Mouse (Mus musculus) CH12.LX (cell line): ENCODE measurements around the gene Cdc42ep5.

Experiments
- CTCF ChIP-seq, 2 experiments: IDR thresholded peaks in 1 of 2; conservative IDR thresholded peaks in 1 of 2; 2 replicates each; pipeline ENCODE4 v1.5.1; 2011 to 2012; ENCODE audit warnings: low read depth in 2 of 2, low read length in 2 of 2, improper control_type of control experiment in 1 of 2, inconsistent platforms in 1 of 2, mild to moderate bottlenecking in 1 of 2, moderate library complexity in 1 of 2
- E2F4 ChIP-seq: IDR thresholded peaks from 2 replicates; pipeline ENCODE4 v1.6.1; 2011; ENCODE audit warnings: low read depth, low read length, improper control_type of control experiment; ENCODE audit not compliant: insufficient replicate concordance
- EP300 ChIP-seq: IDR thresholded peaks from 2 replicates; pipeline ENCODE4 v1.6.1; 2011; ENCODE audit warnings: low read length, improper control_type of control experiment
- ETS1 ChIP-seq: conservative IDR thresholded peaks from 2 replicates; pipeline ENCODE4 v1.6.1; 2012; ENCODE audit warnings: low read depth, mild to moderate bottlenecking, inconsistent platforms, low read length, improper control_type of control experiment, moderate library complexity
- JUND ChIP-seq: conservative IDR thresholded peaks from 2 replicates; pipeline ENCODE4 v1.6.1; 2011; ENCODE audit warnings: low read depth, low read length, improper control_type of control experiment
- MAFK ChIP-seq: IDR thresholded peaks from 2 replicates; pipeline ENCODE4 v1.6.1; 2011; ENCODE audit warnings: low read length, improper control_type of control experiment; ENCODE audit not compliant: insufficient replicate concordance
- MAX ChIP-seq: IDR thresholded peaks from 2 replicates; pipeline ENCODE4 v1.6.1; 2011; ENCODE audit warnings: low read length, improper control_type of control experiment
- POLR2A ChIP-seq: IDR thresholded peaks from 2 replicates; pipeline ENCODE4 v1.6.1; 2011; ENCODE audit warnings: low read depth, mild to moderate bottlenecking, improper control_type of control experiment, low read length
- POLR2AphosphoS2 ChIP-seq: IDR thresholded peaks from 2 replicates; pipeline ENCODE4 v1.6.1; 2011; ENCODE audit warnings: low read depth, low read length, improper control_type of control experiment
- RAD21 ChIP-seq: IDR thresholded peaks from 2 replicates; pipeline ENCODE4 v1.6.1; 2011; ENCODE audit warnings: low read depth, mild to moderate bottlenecking, low read length, improper control_type of control experiment, moderate library complexity
- RCOR1 ChIP-seq: conservative IDR thresholded peaks from 2 replicates; pipeline ENCODE4 v1.6.1; 2012; ENCODE audit warnings: low read depth, mild to moderate bottlenecking, inconsistent platforms, low read length, improper control_type of control experiment
- SIN3A ChIP-seq: IDR thresholded peaks from 2 replicates; pipeline ENCODE4 v1.6.1; 2012; ENCODE audit warnings: low read length, improper control_type of control experiment, inconsistent platforms
- ZC3H11A ChIP-seq: IDR thresholded peaks from 2 replicates; pipeline ENCODE4 v1.6.1; 2012; ENCODE audit warnings: low read depth, mild to moderate bottlenecking, inconsistent platforms, low read length, improper control_type of control experiment
- ZKSCAN1 ChIP-seq: IDR thresholded peaks from 2 replicates; pipeline ENCODE4 v1.6.1; 2012; ENCODE audit warnings: low read depth, inconsistent platforms, low read length, improper control_type of control experiment, borderline replicate concordance

DNA sequence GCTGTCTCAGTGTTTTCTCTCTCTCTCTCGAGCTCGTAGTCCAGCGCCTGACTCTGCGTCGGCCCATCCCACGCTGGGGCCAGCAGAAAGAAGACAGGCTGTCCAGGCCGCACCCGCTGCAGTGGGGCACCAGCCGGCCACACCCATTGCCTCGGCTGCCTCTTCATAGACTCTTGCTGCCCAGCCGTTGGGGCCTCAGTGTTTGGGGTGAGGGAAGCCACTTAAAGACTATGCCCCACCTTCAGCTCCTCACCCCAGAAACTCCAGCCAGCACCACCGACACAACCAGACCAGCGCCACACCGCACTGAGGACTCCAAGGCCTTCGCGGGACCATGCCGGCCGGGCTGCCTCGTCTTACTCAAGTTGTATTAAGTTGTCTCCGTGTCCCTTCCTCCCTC, 17.3 kb downstream of the Cdc42ep5 start:
- TF ChIP-seq POLR2AphosphoS2, result no peak
- no peak for TF ChIP-seq E2F4
- TF ChIP-seq POLR2A, result no peak
- TF ChIP-seq ETS1, result no peak
- no peak for TF ChIP-seq CTCF (conservative IDR thresholded peaks at IDR 0.05 in 1 of 2, IDR thresholded peaks at IDR 0.05 in 1 of 2; ENCODE audit: low read depth in 2 of 2, low read length in 2 of 2)
- TF ChIP-seq EP300, result no peak
- TF ChIP-seq RCOR1, result no peak
- TF ChIP-seq JUND, result no peak
- TF ChIP-seq MAFK, result no peak
- TF ChIP-seq RAD21, result no peak
- TF ChIP-seq MAX, result no peak
- TF ChIP-seq ZKSCAN1, result no peak
- TF ChIP-seq SIN3A, result no peak
- TF ChIP-seq ZC3H11A, result no peak
